Mouse (Mus musculus): ENCODE results near the gene Prpf38b.
A peak's percentile ranks its signal among the peaks of the same experiment; 100 is the strongest.

Gene Prpf38b

DNA sequence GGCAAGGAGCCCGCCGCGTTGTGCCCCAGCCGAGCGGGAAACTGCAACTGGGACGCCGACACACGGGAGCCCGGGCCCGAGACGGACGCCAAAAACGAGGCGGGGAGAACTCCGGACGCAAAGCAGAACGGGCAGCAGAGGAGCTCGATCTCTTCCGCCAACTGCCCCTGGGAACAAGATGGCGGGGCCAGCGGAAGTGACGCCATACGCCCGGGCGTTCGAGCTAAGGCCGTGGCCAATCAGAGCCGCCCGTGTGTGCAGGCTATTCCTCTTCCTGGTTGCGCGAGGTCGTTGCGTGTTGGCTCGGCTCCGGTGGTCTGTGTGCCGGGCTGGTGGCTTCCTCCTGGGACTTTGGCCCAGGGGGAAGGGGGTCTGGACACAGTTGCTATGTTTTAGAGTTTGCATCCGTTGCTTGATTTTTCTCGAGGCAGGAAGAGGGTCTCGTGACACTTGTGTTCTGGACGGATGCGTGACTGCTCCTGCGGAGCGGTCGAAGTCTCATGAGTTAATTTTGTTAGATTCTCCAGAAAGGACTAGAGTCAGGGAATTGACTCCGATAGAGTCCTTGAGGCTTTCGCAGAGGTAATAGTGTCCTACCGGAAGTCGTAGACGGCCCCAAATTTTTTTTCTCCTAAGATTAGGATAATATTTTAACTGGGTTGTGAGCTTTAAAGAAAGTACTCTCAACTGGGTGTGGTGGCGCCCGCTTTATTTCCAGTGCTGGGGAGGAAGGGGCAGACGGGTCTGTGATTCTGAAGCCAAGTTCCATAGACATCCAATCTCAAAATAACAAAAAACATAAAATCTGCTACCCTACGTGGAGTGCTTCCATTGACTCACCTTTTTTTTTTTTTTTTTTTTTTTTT, at the start of gene Prpf38b:
Gene Prpf38b, minus strand, starts transcription at position 180 of the 866 bp plus-strand sequence.
- peak; percentile 90 for DNase-seq (ENCODE audit: low spot score)

DNA sequence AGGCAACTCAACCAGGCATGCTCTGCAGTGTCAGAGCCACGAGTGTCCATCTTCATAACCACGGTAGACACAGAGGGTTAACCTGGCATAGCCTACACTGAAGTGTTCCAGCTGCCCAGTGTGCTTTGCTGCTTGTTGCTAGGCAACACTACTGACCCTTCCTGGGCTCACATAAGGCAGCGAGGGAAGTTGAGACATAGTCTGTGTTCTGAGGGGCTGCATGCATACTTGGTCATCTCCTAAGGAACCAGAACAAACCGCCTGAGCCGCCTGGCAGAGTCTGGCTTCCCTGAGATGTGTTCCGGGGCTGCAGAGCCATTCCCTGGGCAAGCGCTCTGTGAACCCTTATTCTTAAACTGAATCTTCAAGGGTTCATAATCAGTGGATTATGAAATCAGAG, 49.7 kb upstream of the Prpf38b start:
- DNase-seq (ENCODE audit: low spot score) = no peak

DNA sequence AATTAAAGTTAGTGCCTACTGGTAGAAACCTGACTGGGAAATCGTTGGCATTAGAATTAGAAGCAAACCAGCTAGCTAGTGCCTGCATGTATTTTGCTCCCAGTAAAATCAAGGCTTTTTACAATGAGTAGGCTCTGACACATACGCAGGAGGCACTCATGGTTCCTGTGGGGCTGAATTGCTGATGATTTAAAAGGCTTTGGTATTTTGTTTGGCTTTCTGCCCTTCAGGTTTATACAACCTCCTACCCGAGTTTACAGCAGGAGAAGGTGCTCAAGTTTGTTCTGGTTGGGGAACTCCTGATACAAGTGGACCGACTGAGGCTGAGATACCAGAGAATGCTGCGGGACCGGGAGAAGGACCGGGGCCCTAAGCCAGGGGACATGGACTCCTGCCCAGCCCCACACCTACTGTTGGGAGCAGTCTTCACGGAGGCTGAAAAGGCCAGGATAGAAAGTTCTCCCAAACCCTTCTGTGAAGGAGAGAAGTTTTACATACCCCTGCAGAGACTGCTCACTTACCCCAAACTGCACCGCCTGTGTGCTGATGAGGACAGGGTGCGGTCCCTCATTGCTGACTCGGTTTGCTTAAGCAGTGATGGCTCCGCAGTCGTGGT, 48.3 kb upstream of the Prpf38b start:
- DNase-seq (ENCODE audit: low spot score) = no peak

DNA sequence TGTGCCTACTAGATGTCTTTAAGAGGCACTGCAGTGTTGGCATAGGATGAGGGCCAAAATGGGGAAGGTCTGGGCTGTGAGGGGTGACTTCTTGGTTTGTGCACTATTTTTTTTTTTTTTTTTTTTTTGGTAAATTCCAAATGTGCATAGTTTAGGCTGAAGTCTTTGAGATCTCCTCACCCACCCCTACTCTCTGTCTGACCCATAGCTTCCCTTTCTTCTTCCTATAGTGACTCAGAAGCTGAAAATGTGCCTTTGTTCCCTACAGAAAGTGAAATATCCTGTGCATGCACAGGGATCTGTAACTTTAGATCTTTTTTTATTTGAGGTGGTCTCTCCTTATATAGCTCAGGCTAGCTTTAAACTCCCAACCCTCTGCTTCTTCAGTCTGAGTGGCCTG, 46.4 kb upstream of the Prpf38b start:
- DNase-seq (ENCODE audit: low spot score) = no peak

DNA sequence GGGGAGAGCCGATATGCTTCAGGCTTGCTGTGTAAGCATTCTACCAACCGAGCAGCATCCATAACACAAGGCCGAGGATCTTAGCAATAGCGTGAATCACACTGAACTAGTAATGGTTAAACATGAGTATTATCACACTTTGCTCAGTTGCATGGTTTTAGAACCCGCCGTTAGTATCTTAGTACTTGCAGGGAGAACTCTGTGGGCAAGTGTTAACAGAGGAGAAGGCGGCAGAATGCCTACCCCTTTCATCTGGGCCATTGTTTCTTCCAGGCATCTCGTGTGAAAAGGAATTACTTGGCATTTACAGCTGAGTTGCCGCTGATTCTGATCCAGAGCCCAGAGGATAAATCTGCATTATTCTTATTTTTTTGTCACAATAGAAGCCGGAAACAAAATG, 29.5 kb upstream of the Prpf38b start:
- no peak for DNase-seq (ENCODE audit: low spot score)

DNA sequence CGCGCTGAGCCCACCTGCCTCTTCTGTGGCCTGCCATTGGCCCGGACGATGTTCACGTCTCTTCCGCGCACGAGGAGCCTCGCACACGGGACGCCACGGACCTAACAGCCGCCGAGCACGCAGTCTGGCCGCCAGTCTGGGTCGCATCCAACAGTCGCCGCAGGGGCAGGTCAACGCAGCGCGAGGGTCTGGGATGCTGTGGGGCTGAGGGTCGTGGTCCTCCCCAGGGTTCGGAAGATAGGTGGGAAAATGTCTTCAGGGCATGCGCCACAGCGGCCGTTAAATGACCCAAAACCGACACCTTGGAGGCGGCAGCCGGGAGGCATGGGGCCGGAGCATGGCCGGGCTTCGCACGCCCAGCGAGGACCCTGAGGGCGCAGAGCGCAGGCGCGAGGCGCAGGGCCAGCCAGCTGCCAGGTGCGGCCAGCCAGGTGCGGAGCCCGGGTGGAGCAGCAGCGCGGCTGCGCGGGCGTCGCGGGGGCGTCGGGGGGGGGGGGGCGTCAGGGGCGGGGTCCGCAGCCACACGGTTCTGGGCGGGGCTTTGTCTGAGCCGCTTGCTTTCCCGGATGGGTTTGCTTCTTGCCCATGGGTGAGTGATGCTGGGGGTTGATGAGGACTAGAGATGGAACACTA, 28.6 kb upstream of the Prpf38b start, which contains the start of gene Gm9857:
Gene Gm9857, minus strand, starts transcription at position 445 of the 633 bp plus-strand sequence.
- DNase-seq (ENCODE audit: low spot score) = no peak

DNA sequence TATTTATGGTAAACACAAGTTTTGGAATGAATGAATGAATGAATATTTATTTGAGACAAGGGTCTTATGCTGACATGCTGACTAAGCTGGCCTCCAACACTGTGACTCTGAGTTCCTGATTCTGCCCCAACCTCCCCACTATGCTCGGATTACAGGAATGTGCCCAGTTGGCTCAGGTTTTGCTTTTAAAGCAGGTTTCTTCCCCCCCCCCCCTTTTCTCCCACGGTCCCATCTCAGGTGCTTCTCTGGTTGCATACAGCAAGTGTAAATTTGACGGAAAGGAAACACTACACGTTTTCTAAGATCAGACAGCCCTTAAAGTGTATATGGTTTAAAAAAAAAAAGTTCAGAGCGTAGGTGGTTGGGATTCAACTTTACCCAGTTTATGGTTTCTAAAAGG, 28.0 kb upstream of the Prpf38b start, which contains the start of gene Henmt1:
Gene Henmt1, plus strand, starts transcription at position 301 of the 400 bp plus-strand sequence.
- no peak for DNase-seq (ENCODE audit: low spot score)

DNA sequence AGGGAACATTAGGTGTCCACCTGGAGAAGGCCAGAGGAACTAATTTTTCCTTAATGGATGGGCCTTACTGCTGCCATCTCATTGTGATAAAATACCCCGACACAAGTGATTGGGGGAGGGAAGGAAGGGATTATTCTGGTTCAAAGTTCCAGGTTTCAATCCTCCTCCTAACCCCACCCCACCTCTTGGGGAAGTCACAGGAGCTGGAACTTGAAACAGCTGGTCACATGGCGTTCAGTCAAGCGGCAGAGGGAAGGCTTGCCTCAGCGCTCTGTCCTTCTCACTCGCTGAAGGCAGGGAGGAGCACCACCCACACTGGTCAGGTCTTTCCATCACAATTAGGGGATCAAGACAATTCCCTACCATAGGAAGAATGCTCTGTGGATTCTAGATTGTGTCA, 27.2 kb upstream of the Prpf38b start:
- no peak for DNase-seq (ENCODE audit: low spot score)

DNA sequence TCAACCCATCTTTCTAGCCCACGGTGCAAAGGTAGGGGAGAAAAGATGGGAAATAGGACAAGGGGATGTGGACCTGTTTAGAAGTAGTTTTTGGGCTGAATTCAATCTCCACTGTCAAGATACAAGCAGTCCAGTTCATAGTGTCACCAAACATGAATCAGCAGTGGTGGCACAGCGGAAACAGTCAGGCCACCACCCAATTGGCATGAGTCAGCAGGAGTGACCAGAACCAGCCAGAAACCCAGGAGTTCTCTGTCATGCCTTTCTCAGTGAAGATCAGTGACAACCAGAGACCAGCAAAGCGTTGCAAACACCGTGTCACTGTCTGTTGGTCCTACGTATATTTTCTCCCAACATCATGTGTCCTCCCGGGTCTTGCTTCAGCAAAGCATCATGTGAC, 22.0 kb upstream of the Prpf38b start:
- no peak for DNase-seq (ENCODE audit: low spot score)

DNA sequence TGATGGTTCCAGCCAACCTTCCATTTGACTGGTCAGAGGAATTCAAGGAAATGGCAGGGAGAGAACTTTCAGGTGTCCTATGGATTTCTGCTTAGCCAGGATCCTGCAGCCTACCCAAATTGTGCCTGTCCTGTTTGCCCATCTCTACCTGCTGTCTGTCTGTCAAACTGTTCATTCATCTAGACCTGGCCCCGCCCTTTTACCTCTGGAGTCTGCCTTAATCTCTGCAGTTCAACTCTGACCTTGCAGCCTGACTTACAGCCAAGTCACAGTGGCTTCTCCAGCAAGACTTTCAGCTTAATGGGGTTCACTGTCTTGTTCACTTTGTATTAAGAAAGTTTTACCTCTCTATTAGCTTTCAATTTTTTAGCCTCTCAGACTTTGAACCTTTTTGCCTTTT, 14.8 kb upstream of the Prpf38b start:
- DNase-seq (ENCODE audit: low spot score) = no peak

DNA sequence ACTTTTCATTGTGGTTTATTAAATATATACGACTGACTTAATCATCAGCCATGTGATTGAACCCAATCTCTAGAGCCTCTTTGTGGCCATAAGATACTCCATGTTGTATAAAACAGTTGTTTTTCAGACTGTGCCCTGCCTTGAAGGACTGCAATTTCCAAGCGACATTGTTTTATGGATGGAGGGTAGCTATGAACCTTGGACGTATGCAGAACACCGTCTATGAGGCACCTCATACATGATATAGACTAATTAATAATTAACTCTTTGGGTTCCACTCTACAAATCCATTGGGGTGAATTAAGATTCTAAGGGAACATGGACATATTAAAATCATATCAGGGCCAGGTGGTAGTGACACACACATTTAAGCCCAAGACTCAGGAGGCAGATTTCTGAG, 14.2 kb upstream of the Prpf38b start:
- DNase-seq (ENCODE audit: low spot score) = no peak

DNA sequence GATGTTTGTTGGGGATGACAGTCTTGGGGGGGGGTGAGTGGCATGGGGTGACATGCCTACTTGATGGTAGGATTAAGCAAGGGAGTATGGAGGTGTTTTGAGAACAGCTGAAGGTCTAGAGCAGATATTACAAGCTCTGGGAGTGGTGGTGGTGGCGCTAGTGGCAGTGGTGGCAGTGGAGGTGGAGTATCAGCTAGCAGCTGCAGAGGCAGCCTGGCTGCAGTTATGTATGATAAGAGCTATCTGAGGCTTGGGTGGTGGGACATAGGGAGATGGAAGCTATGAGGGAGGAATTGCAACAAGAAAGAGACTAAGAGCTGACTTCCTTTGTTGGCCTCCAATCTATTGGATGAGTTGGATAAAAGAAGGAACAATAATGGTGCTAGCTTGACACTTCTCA, 10.3 kb upstream of the Prpf38b start:
- DNase-seq (ENCODE audit: low spot score) = no peak

DNA sequence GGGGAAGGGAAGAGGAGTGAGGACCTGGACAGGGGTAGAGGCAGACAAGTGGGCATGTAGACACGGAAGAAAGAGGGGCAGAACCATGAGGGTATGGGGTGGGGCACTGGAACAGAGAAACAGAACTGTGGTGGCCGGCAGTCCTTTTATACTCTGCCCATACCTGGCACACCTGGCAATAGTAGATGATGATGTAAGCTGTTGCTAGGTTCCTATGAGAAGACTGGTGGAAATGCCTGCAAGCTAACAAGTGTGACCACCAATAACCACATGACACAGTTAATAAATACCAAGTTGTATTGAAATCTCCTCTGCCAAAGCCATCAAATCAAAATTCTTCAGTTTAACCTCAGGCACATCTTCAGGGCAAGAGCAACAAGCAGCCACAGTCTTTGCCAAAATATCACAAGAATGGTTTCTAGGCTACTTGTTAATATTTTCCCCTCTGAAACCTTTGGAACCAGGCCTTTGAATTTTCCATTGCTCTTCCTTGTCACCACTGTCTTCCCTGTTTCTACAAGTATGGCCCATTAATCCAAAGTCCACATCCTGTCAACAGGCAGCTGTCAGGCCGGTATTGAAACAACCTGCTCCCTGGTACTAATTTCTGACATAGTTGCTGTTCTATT, 9.0 kb upstream of the Prpf38b start:
- no peak for DNase-seq (ENCODE audit: low spot score)

DNA sequence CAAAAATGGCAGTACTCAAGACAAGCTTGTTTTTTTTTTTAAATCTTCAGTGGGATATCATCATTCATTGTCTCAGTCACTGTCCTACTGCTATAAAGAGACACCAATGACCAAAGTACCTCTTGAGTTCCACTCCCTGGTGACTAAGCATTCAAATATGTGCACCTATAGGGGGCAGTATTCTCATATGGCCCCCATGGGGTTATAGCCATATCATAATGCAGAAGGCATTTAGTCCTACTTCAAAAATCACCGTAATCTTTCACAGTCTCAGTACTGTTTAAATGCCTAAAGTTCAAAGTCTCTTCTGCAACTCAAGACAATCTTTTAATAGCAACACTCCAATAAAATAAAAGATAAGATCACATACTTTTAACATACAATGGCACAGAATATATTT, 7.3 kb upstream of the Prpf38b start:
- DNase-seq (ENCODE audit: low spot score) = no peak

DNA sequence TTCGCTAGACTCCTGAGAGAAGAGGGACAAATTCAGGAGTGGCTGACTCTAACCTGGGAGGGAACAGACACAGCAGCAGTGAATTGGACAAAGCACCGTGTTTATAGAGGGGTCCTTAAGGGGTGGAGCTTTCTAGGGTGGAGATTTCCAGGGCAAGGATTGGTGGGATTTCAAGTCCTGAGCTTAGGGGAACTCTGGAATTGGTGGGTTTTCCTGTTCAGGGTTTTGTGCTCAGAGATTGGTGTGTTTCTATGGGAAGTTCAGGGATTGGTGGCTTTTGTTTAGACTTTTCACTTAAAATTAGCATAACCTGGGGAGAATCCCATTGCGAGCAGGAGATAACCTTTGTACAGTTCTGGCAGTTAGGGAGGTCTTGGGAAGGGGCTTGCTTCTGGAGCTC, 6.5 kb upstream of the Prpf38b start:
- DNase-seq (ENCODE audit: low spot score) = no peak

DNA sequence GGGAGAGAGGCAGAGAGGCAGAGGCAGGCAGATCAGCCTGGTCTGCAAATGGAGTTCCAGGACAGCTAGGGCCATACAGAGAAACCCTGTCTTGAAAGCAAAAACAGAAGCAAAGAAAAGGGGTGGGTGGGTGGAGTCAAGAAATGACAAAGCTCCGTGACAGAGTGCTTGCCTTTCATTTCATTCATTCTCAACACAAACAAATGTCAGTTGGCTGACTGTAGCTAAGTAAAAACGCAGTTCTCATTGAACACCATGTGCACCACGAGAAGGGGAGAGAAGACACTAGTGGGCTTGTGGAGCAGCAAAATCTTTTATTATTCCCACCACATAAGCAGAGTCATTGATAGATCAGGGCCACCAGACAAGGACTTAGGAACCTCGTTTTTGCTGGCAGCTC, 5.3 kb upstream of the Prpf38b start:
- no peak for DNase-seq (ENCODE audit: low spot score)

DNA sequence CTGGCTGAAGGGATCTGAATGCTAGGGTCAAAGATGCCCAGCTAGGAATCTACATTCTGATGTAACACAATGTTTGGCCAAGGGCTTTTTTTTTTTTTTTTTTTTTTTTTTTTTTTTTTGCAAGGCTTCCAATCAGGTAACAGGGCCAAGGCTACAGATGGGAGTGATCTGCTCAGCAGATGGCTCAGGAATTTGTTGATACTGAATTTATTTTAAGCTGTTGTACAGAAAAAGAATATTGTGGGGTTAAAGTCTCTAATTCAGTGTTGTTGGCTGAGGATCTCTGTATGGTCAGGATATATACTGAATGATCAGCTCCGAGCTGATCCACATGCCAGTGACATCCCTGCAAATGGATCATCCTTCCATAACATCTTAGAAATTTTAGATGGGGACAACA, 4.5 kb upstream of the Prpf38b start:
- DNase-seq (ENCODE audit: low spot score) = no peak

DNA sequence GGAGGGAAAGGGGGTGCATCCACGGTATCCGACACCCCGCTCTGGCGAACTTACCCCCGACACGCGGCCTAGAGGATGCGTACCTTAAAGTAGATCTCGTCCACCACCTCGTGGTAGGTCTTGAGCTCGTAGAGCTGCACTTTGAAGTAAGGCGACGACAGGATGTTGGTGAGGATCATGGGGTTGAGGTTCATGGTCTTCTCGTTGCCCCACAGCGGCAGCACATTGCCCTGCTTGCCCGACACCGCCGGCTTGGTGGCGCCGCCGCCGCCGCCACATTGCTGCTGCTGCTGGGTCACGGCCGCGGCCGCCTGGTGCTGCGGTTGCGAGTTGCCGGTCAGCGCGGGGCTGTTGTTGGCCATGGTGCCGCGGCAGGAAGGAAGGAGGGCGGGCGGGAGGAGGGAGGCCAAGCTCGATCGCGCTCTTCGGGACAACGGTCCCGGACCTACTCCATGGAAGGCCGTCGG, 413 bp downstream of the Prpf38b start:
- peak; percentile 45 for DNase-seq (ENCODE audit: low spot score)

DNA sequence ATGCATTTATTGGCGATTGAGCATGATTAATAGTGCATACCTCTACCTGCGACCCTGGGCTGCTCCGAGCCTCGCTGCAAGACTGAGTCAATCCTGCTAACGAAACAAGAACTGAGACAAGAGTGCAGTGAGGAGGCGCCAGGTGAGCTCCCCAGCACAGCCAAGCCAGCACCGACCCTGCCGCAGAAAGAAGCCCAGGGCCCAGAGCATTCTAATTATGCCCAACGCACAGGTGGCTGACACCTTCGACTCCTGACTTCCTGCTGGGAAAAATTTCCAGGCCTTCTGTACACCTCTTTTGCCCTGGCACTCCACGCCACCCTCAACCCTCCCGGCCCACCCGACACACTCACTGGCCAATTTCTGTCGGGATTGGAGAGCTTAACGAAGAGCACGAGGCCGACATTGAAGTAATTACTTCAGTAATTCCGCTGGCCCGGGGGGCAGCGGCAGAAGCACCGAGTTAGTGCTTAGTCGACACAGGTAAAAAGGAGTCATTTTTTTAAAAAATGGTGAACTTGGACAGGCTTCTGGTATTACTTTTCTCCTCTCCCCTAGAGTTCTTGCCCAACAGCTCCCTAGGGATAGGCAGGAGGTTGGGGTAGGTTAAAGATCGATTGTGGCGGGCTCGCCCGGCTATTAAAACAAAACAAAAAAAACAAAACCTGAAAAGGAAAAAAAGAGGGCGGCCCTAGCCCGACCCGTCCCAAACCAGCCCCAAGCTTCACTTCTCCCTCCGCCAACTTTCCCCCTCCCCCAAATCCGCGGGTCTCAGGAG, 1.0 kb downstream of the Prpf38b start:
- DNase-seq (ENCODE audit: low spot score) = no peak

DNA sequence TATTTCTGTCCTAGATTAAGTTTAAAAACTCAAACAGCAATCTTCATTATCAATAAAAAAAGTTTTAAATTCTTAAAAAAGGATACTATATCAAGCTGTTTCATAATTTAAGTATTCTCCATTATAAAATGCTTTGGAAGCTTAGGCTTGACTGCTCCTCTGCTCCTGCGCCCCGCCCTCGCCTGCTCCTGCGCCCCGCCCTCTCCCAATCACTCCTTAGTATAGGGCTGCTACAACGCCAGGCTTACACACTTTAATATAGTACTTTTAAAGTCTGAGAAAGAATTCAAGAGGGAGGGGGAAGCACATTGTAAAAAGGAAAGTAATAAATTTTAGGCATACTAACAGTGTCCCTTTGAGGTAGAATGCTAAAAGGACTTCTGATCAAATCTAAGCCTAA, 8.6 kb downstream of the Prpf38b start:
- no peak for DNase-seq (ENCODE audit: low spot score)

DNA sequence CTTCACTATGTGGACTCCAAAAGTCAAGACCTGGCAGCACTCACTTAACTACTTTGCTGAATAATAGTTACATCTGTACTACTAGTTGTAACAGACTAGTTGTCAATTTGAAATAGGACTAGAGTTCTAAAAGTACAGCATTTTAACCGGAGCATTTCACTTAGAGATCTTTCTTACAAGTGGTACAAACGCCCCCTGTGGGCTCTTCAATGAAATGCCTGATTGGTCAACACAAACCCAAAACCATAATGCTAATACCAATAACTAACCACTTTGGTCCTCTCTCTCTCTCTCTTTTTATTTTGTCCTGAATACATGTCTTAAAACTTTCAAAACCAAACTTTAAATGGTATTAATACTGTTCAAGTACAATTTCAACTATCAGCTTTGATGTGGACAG, 9.5 kb downstream of the Prpf38b start:
- DNase-seq (ENCODE audit: low spot score) = no peak

DNA sequence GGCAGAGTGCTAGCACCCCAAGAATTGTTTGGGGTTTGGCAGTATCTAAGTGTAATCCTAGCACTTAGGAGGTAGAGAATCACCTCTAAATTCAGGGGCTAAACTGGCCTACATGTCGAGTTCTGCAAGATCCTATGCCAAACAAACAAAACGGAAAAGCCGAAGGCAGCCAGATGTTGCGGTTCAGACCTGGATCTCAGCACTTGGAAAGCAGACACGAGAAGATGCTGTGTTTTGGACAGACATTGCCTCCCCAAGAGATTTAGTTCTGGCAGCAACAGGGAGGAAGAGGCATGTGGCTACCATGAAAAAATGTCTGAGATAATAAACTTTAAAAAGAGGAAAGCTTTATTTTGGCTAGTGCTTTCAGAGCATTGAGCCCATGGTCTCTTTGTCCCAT, 10.8 kb downstream of the Prpf38b start:
- DNase-seq (ENCODE audit: low spot score) = no peak
